Mouse (Mus musculus) embryonic facial prominence, embryonic 13.5 days (tissue): ENCODE measurements around the gene Alpk1. TPM values are rescaled to one million over a fixed set of nuclear protein-coding genes. Genes with fewer than 3 reads are reported as not detected.

Experiments used
- polyA plus RNA-seq: library from polyadenylated mRNA; unstranded; fragments of >200 nt; fragmentation: Nextera tagmentation; extraction: Ambion mirVana; gene quantifications from 2 replicates; pipeline ENCODE4 v1.2.1, GENCODE M21; 2015

Gene Alpk1
- polyA plus RNA-seq, 1 experiment from 2014 or later: 2.3 TPM

Other genes with a start within 250 kb of the Alpk1 start
- gene Larp7, start 227.2 kb downstream of the Alpk1 start, polyA plus RNA-seq: 60.0 and 69.1 TPM in 2 replicates
- gene Zgrf1, start 227.0 kb downstream of the Alpk1 start, polyA plus RNA-seq: 12.0 and 12.2 TPM in 2 replicates
- gene Neurog2, start 147.4 kb downstream of the Alpk1 start, polyA plus RNA-seq: 0.26 and 0.32 TPM in 2 replicates
- 2.4 and 3.7 TPM in 2 replicates for gene Tifa, start 9.3 kb upstream of the Alpk1 start, polyA plus RNA-seq
- 55.4 and 57.9 TPM in 2 replicates for gene Ap1ar, start 57.0 kb upstream of the Alpk1 start, polyA plus RNA-seq
- gene Fam241a, start 115.8 kb upstream of the Alpk1 start, polyA plus RNA-seq: 5.5 and 7.5 TPM in 2 replicates